Mouse (Mus musculus) liver, postnatal 0 days (tissue): Measurements from ENCODE around the gene Aqp12. TPM values are rescaled to one million over a fixed set of nuclear protein-coding genes. Genes with fewer than 3 reads are reported as not detected.

Experiments used
- ATAC-seq: fragments of 200-750 bp; cut with Nextera tagmentation; 2 replicates; pipeline ENCODE4 v1.8.0; 2017; ENCODE audit warnings: mild to moderate bottlenecking, moderate library complexity
- DNase-seq: peaks from one replicate; pipeline ENCODE4 v3.0.0-alpha.2; 2016
- H3K27ac ChIP-seq: fragments of 300-500 bp; sonication (generic); 2 replicates; pipeline ENCODE4 v1.5.1; 2014; ENCODE audit warnings: antibody characterized with exemption, moderate library complexity, mild to moderate bottlenecking, low read depth
- H3K27me3 ChIP-seq: fragments of 300-500 bp; sonication (generic); 2 replicates; pipeline ENCODE4 v1.6.1; 2014; ENCODE audit warnings: low read length, control low read depth, mixed read lengths; ENCODE audit not compliant: insufficient read depth
- H3K36me3 ChIP-seq: fragments of 300-500 bp; sonication (generic); replicated peaks from 2 replicates; pipeline ENCODE4 v1.6.1; 2014; ENCODE audit warnings: mild to moderate bottlenecking, control low read depth, low read length, moderate library complexity, mixed read lengths; ENCODE audit not compliant: insufficient read depth
- H3K4me1 ChIP-seq: fragments of 300-500 bp; sonication (generic); 2 replicates; pipeline ENCODE4 v1.6.1; 2014; ENCODE audit warnings: antibody characterized with exemption, mild to moderate bottlenecking, control low read depth; ENCODE audit not compliant: insufficient read depth
- H3K4me2 ChIP-seq: fragments of 300-500 bp; sonication (generic); 2 replicates; pipeline ENCODE4 v1.6.1; 2014; ENCODE audit warnings: low read depth, mild to moderate bottlenecking, low read length, moderate library complexity, mixed read lengths
- H3K4me3 ChIP-seq: fragments of 300-500 bp; sonication (generic); 2 replicates; pipeline ENCODE4 v1.5.1; 2014; ENCODE audit warnings: low read depth, low read length
- H3K9ac ChIP-seq: fragments of 300-500 bp; sonication (generic); replicated peaks from 2 replicates; pipeline ENCODE4 v1.6.1; 2014; ENCODE audit warnings: mild to moderate bottlenecking, moderate library complexity
- H3K9me3 ChIP-seq: fragments of 300-500 bp; sonication (generic); 2 replicates; pipeline ENCODE4 v1.6.1; 2016; ENCODE audit warnings: mild to moderate bottlenecking, control low read depth, low read length, mixed read lengths
- CTCF ChIP-seq: sonication (generic); IDR thresholded peaks from 2 replicates; pipeline ENCODE4 v1.5.1; 2016; ENCODE audit warnings: antibody characterized with exemption, low read depth
- EP300 ChIP-seq: IDR thresholded peaks from 2 replicates; pipeline ENCODE4 v1.6.1; 2016; ENCODE audit warnings: antibody characterized with exemption, low read depth, mild to moderate bottlenecking
- WGBS: fragments of 180-500 bp; shearing (Covaris S2); extraction: QIAGEN DNeasy Blood & Tissue Kit; methylation state at CpG from one replicate; pipeline ENCODE4 v1.1.7; 2014; ENCODE audit not compliant: insufficient replicate concordance; 5-methylcytosine and 5-hydroxymethylcytosine counted together
- polyA plus RNA-seq: library from polyadenylated mRNA; unstranded; fragments of >200 nt; fragmentation: Nextera tagmentation; extraction: Ambion mirVana; gene quantifications from 2 replicates; pipeline ENCODE4 v1.2.1, GENCODE M21; 2015

The Aqp12 gene
- polyA plus RNA-seq, 1 experiment from 2014 or later: not detected

GRCm38 (mm10) chr1:93050071-93050470 lies 43.9 kb downstream of the Aqp12 start:
- Histone ChIP-seq H3K9ac (no peak overlapping the region), H3K4me2 (no peak overlapping the region), H3K4me3 (no peak overlapping the region), H3K27ac (no peak overlapping the region), H3K27me3 (0 out of 2 replicates have a peak, but pooled peaks cover 2% of the 10 kb centered on the region), H3K4me1 (no peaks in the 10 kb centered on the region), H3K9me3 (no peaks in the 10 kb centered on the region), H3K36me3 (no peaks in the 10 kb centered on the region)
- TF ChIP-seq CTCF (no peak), EP300 (no peak)
- ATAC-seq (no peak), DNase-seq (no peak)
- WGBS: 82% methylated on average over 3 of the region's 3 CpGs

GRCm38 (mm10) chr1:93051124-93051833 lies 45.1 kb downstream of the Aqp12 start:
- no peak for TF ChIP-seq CTCF
- TF ChIP-seq EP300: no peak
- 0 out of 2 replicates have a peak, but pooled peaks cover 2% of the 10 kb centered on the region for H3K27me3 ChIP-seq
- no peak overlapping the region for H3K4me2 ChIP-seq
- H3K9me3 ChIP-seq: no peaks in the 10 kb centered on the region
- H3K9ac ChIP-seq: no peak overlapping the region
- H3K27ac ChIP-seq: no peak overlapping the region
- 57% methylated on average over 19 of the region's 23 CpGs for WGBS
- no peak for DNase-seq
- no peaks in the 10 kb centered on the region for H3K36me3 ChIP-seq
- H3K4me1 ChIP-seq: no peaks in the 10 kb centered on the region
- H3K4me3 ChIP-seq: no peak overlapping the region
- ATAC-seq: no peak

Other genes with a start within 250 kb of the Aqp12 start
- 3.3 and 3.8 TPM in 2 replicates for gene Gpc1, start 174.7 kb upstream of the Aqp12 start, polyA plus RNA-seq
- gene Ankmy1, start 103.4 kb upstream of the Aqp12 start, polyA plus RNA-seq: 0.05 TPM in 1 of 2 replicates, not detected in the other
- 17.4 and 20.2 TPM in 2 replicates for gene Dusp28, start 99.4 kb upstream of the Aqp12 start, polyA plus RNA-seq
- gene Rnpepl1, start 95.6 kb upstream of the Aqp12 start, polyA plus RNA-seq: 16.1 and 16.2 TPM in 2 replicates
- 25.6 and 25.8 TPM in 2 replicates for gene Capn10, start 72.0 kb upstream of the Aqp12 start, polyA plus RNA-seq
- gene Gpr35, start 55.5 kb upstream of the Aqp12 start, polyA plus RNA-seq: 1.1 and 1.4 TPM in 2 replicates
- gene Kif1a, start 95.6 kb downstream of the Aqp12 start, polyA plus RNA-seq: 0.17 and 0.28 TPM in 2 replicates
- gene Agxt, start 128.9 kb downstream of the Aqp12 start, polyA plus RNA-seq: 443 and 456 TPM in 2 replicates
- gene 2310007B03Rik, start 154.6 kb downstream of the Aqp12 start, polyA plus RNA-seq: 0.51 and 0.99 TPM in 2 replicates
- not detected in 2 replicates for gene Crocc2, start 162.4 kb downstream of the Aqp12 start, polyA plus RNA-seq
- 0.25 and 0.54 TPM in 2 replicates for gene Sned1, start 229.5 kb downstream of the Aqp12 start, polyA plus RNA-seq